Mouse (Mus musculus) heart, embryonic 10.5 days (tissue): Measurements from ENCODE around the gene Igf2. TPM values are rescaled to one million over a fixed set of nuclear protein-coding genes. Genes with fewer than 3 reads are reported as not detected.

ENCODE experiments used
- DNase-seq: peaks from one replicate; pipeline ENCODE4 v3.0.0-alpha.2; 2017; ENCODE audit warnings: low spot score
- H3K27ac ChIP-seq: fragments of 300-500 bp; sonication (generic); 2 replicates; pipeline ENCODE4 v1.5.1; 2016; ENCODE audit warnings: mild to moderate bottlenecking
- H3K27me3 ChIP-seq: fragments of 300-500 bp; sonication (generic); 2 replicates; pipeline ENCODE4 v1.6.1; 2016; ENCODE audit warnings: mild to moderate bottlenecking; ENCODE audit not compliant: poor library complexity, insufficient read depth, severe bottlenecking
- H3K36me3 ChIP-seq: fragments of 300-500 bp; sonication (generic); 2 replicates; pipeline ENCODE4 v1.6.1; 2016; ENCODE audit warnings: mild to moderate bottlenecking, moderate library complexity
- H3K4me1 ChIP-seq: fragments of 300-500 bp; sonication (generic); 2 replicates; pipeline ENCODE4 v1.6.1; 2016; ENCODE audit warnings: mild to moderate bottlenecking
- H3K4me3 ChIP-seq: fragments of 300-500 bp; sonication (generic); 2 replicates; pipeline ENCODE4 v1.5.1; 2016; ENCODE audit warnings: mild to moderate bottlenecking, moderate library complexity
- H3K9me3 ChIP-seq: fragments of 300-500 bp; sonication (generic); 2 replicates; pipeline ENCODE4 v1.6.1; 2016; ENCODE audit warnings: mild to moderate bottlenecking, moderate library complexity
- WGBS: fragments of 180-500 bp; shearing (Covaris S2); methylation state at CpG from one replicate; pipeline ENCODE4 v1.1.7; 2016; 5-methylcytosine and 5-hydroxymethylcytosine counted together
- polyA plus RNA-seq: library from polyadenylated mRNA; unstranded; fragments of >200 nt; fragmentation: Nextera tagmentation; extraction: Ambion mirVana; gene quantifications from 2 replicates; pipeline ENCODE4 v1.2.1, GENCODE M21; 2016

Igf2 gene
- polyA plus RNA-seq, 1 experiment from 2014 or later = 962 TPM

- Histone ChIP-seq H3K27ac (peak overlapping the region; percentile 99), H3K4me3 (no peak overlapping the region), H3K4me1 (peaks cover 29% of the 10 kb centered on the region), H3K36me3 (peaks cover 43% of the 10 kb centered on the region), H3K27me3 (peaks cover 63% of the 10 kb centered on the region), H3K9me3 (peaks cover 20% of the 10 kb centered on the region)
- no peak for DNase-seq
- 68% methylated on average over 4 of the region's 4 CpGs for WGBS
These were observed 507 bp downstream of the Igf2 start for GRCm38 (mm10) chr7:142666109-142666508.

GRCm38 (mm10) chr7:142665364-142665763, 1.3 kb downstream of the Igf2 start:
- H3K27ac ChIP-seq = peak overlapping the region; percentile 99
- peaks cover 71% of the 10 kb centered on the region for H3K27me3 ChIP-seq

GRCm38 (mm10) chr7:142664465-142665029, 2.1 kb downstream of the Igf2 start:
- DNase-seq = no peak
- Histone ChIP-seq H3K9me3 (peaks cover 7% of the 10 kb centered on the region), H3K27ac (peak overlapping the region; percentile 99), H3K27me3 (peaks cover 79% of the 10 kb centered on the region), H3K4me3 (peak overlapping the region; percentile 83), H3K36me3 (peaks cover 41% of the 10 kb centered on the region), H3K4me1 (peaks cover 43% of the 10 kb centered on the region)
- 4% methylated on average over 9 of the region's 9 CpGs for WGBS

More at GRCm38 (mm10) chr7:142665364-142665763, 1.3 kb downstream of the Igf2 start:
- Histone ChIP-seq H3K9me3 (peaks cover 16% of the 10 kb centered on the region), H3K4me3 (peak overlapping the region; percentile 83), H3K4me1 (peaks cover 36% of the 10 kb centered on the region), H3K36me3 (peaks cover 43% of the 10 kb centered on the region)
- no peak for DNase-seq
- 46% methylated on average over 5 of the region's 5 CpGs for WGBS

GRCm38 (mm10) chr7:142663931-142664421, 2.6 kb downstream of the Igf2 start:
- Histone ChIP-seq H3K27me3 (peaks cover 85% of the 10 kb centered on the region), H3K36me3 (peaks cover 36% of the 10 kb centered on the region), H3K9me3 (0 out of 2 replicates have a peak, but pooled peaks cover 3% of the 10 kb centered on the region), H3K27ac (peak overlapping the region; percentile 99), H3K4me1 (peaks cover 48% of the 10 kb centered on the region), H3K4me3 (peak overlapping the region; percentile 83)
- no peak for DNase-seq
- WGBS = under 1% methylated on average over 53 of the region's 53 CpGs

- Histone ChIP-seq H3K9me3 (no peaks in the 10 kb centered on the region), H3K27ac (peak overlapping the region; percentile 99), H3K36me3 (peaks cover 29% of the 10 kb centered on the region), H3K27me3 (peaks cover 93% of the 10 kb centered on the region), H3K4me3 (peak overlapping the region; percentile 83), H3K4me1 (peaks cover 53% of the 10 kb centered on the region)
- no peak for DNase-seq
- 9% methylated on average over 5 of the region's 5 CpGs for WGBS
These were observed 3.5 kb downstream of the Igf2 start for GRCm38 (mm10) chr7:142663151-142663550.

- DNase-seq = no peak
- H3K4me1 ChIP-seq = peaks cover 44% of the 10 kb centered on the region
- peak overlapping the region; percentile 99 for H3K27ac ChIP-seq
- H3K27me3 ChIP-seq = peaks cover 100% of the 10 kb centered on the region
- H3K4me3 ChIP-seq = peak overlapping the region; percentile 83
- no peaks in the 10 kb centered on the region for H3K9me3 ChIP-seq
- H3K36me3 ChIP-seq = peaks cover 19% of the 10 kb centered on the region
These were observed 4.8 kb downstream of the Igf2 start for GRCm38 (mm10) chr7:142661811-142662210.

GRCm38 (mm10) chr7:142661046-142661445, 5.6 kb downstream of the Igf2 start:
- H3K36me3 ChIP-seq = peaks cover 19% of the 10 kb centered on the region
- no peak for DNase-seq

GRCm38 (mm10) chr7:142660651-142660945, 6.0 kb downstream of the Igf2 start:
- Histone ChIP-seq H3K27me3 (peaks cover 100% of the 10 kb centered on the region), H3K9me3 (no peaks in the 10 kb centered on the region), H3K4me1 (peaks cover 46% of the 10 kb centered on the region), H3K36me3 (peaks cover 16% of the 10 kb centered on the region; the same call in 1 of the 2 replicates), H3K27ac (peak overlapping the region; percentile 99), H3K4me3 (peak overlapping the region; percentile 83)
- WGBS = under 1% methylated on average over 29 of the region's 29 CpGs
- DNase-seq = peak; percentile 82

More at GRCm38 (mm10) chr7:142661046-142661445, 5.6 kb downstream of the Igf2 start:
- Histone ChIP-seq H3K27ac (peak overlapping the region; percentile 99), H3K4me3 (peak overlapping the region; percentile 83), H3K9me3 (no peaks in the 10 kb centered on the region), H3K4me1 (peaks cover 46% of the 10 kb centered on the region), H3K27me3 (peaks cover 100% of the 10 kb centered on the region)
- 1% methylated on average over 25 of the region's 25 CpGs for WGBS

- Histone ChIP-seq H3K4me3 (peak overlapping the region; percentile 83), H3K27me3 (peaks cover 100% of the 10 kb centered on the region), H3K4me1 (peaks cover 42% of the 10 kb centered on the region), H3K27ac (peak overlapping the region; percentile 99), H3K36me3 (peaks cover 19% of the 10 kb centered on the region), H3K9me3 (no peaks in the 10 kb centered on the region)
- WGBS = under 1% methylated on average over 43 of the region's 43 CpGs
- no peak for DNase-seq
These were observed 6.6 kb downstream of the Igf2 start for GRCm38 (mm10) chr7:142659767-142660650.

- peak overlapping the region; percentile 99 for H3K27ac ChIP-seq
- no peak for DNase-seq
- H3K9me3 ChIP-seq = no peaks in the 10 kb centered on the region
- 1% methylated on average over 69 of the region's 70 CpGs for WGBS
- peak overlapping the region; percentile 83 for H3K4me3 ChIP-seq
- peaks cover 100% of the 10 kb centered on the region for H3K27me3 ChIP-seq
- peaks cover 44% of the 10 kb centered on the region for H3K4me1 ChIP-seq
- peaks cover 27% of the 10 kb centered on the region for H3K36me3 ChIP-seq
These were observed 7.4 kb downstream of the Igf2 start for GRCm38 (mm10) chr7:142659181-142659681.

GRCm38 (mm10) chr7:142658681-142659180, 7.9 kb downstream of the Igf2 start:
- Histone ChIP-seq H3K36me3 (peaks cover 32% of the 10 kb centered on the region), H3K27ac (peak overlapping the region; percentile 99), H3K27me3 (peaks cover 100% of the 10 kb centered on the region), H3K4me1 (peaks cover 44% of the 10 kb centered on the region), H3K4me3 (peak overlapping the region; percentile 83), H3K9me3 (no peaks in the 10 kb centered on the region)
- DNase-seq = no peak
- WGBS = under 1% methylated on average over 39 of the region's 40 CpGs

- no peak for DNase-seq
- H3K27ac ChIP-seq = peak overlapping the region; percentile 99
- 2% methylated on average over 33 of the region's 34 CpGs for WGBS
- peaks cover 44% of the 10 kb centered on the region for H3K4me1 ChIP-seq
- peaks cover 38% of the 10 kb centered on the region for H3K36me3 ChIP-seq
- H3K9me3 ChIP-seq = no peaks in the 10 kb centered on the region
- peaks cover 98% of the 10 kb centered on the region for H3K27me3 ChIP-seq
- peak overlapping the region; percentile 83 for H3K4me3 ChIP-seq
These were observed 8.6 kb downstream of the Igf2 start for GRCm38 (mm10) chr7:142657821-142658614.
